Mouse (Mus musculus): Measurements from ENCODE around the gene Nat14. TPM values are rescaled to one million over a fixed set of nuclear protein-coding genes. Genes with fewer than 3 reads are reported as not detected.

Gene Nat14
- polyA plus RNA-seq, 1 experiment from 2014 or later: 49.4 TPM

DNA sequence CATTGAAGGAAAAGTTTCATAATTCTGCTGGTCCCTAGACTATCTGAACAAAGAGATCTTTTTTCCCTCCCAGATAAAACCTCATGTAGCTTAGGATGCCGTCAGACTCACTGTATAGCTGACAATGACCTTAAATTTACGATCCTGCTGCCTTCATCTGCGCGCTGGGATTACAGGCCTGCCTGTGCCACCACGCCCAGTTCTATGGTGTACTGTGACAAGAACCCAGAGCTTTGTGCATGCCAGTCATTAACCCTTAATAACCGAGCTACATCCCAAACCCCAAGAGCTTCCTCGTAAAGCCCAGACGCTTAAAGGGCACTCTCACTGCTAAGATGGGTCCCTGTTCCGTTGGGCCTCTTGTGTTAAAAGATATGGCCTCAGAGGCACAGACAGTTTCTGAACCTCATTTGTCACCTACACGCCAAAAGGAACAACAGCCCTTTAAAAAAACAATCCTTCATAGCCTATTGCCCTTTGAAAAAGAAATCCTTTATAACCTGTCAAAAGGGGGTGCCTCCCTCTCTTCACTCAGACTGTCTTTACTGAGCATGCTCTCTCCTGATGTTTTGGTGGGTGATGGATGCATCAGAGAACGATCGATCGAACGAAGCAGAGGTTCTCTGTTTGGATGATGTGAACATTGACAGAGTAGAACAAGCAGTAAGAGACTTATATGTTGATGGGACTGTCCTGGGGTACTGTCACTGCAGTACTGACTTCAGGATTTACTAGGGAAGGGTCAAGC, 6.0 kb upstream of the Nat14 start:
- peaks cover 16% of the 10 kb centered on the region for H3K4me1 ChIP-seq (ENCODE audit: control insufficient read depth, insufficient read depth, low read length)
- H3K27ac ChIP-seq (ENCODE audit: low read length): peak overlapping the region; percentile 97
- peak; percentile 58 for ATAC-seq
- WGBS: 9% methylated on average over 14 of the region's 14 CpGs
- peak overlapping the region; percentile 83 for H3K9ac ChIP-seq (ENCODE audit: low read depth, low read length)
- H3K4me3 ChIP-seq (ENCODE audit: low read depth, low read length): peak overlapping the region; percentile 56
- peak overlapping the region; percentile 58 for H3K4me2 ChIP-seq (ENCODE audit: low read length)
- peaks cover 12% of the 10 kb centered on the region for H3K36me3 ChIP-seq (ENCODE audit: control insufficient read depth, insufficient read depth, low read length)
- H3K9me3 ChIP-seq (replicated peaks; ENCODE audit: control insufficient read depth, low read length, poor library complexity, severe bottlenecking): no peaks in the 10 kb centered on the region
- H3K27me3 ChIP-seq (ENCODE audit: control insufficient read depth, insufficient read depth, low read depth, low read length): no peaks in the 10 kb centered on the region

GRCm38 (mm10) chr7:4917494-4917893, 4.3 kb upstream of the Nat14 start:
- H3K36me3 ChIP-seq (ENCODE audit: control insufficient read depth, insufficient read depth, low read length): peaks cover 14% of the 10 kb centered on the region
- WGBS: 100% methylated on average over 2 of the region's 2 CpGs
- no peak overlapping the region for H3K4me3 ChIP-seq (ENCODE audit: low read depth, low read length)
- no peak for ATAC-seq
- H3K4me1 ChIP-seq (ENCODE audit: control insufficient read depth, insufficient read depth, low read length): peaks cover 30% of the 10 kb centered on the region
- no peaks in the 10 kb centered on the region for H3K9me3 ChIP-seq (replicated peaks; ENCODE audit: control insufficient read depth, low read length, poor library complexity, severe bottlenecking)
- H3K9ac ChIP-seq (ENCODE audit: low read depth, low read length): no peak overlapping the region
- H3K27me3 ChIP-seq (ENCODE audit: control insufficient read depth, insufficient read depth, low read depth, low read length): no peaks in the 10 kb centered on the region
- H3K27ac ChIP-seq (ENCODE audit: low read length): peak overlapping the region; percentile 97; the same call in 1 of the 2 replicates
- H3K4me2 ChIP-seq (ENCODE audit: low read length): no peak overlapping the region

DNA sequence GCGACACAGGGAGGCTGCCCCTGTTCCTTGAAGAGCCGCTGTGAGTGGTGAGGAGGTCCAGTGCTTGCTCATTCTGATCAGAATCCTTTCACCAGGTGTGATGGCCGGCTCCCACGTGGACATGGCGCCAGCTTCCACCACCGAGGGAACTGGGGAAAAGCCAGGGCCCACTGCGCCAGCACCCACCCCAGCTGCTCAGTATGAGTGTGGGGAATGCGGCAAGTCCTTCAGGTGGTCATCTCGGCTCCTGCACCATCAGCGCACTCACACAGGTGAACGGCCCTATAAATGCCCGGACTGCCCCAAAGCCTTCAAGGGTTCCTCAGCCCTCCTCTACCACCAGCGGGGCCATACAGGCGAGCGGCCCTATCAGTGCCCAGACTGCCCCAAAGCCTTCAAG, 3.1 kb upstream of the Nat14 start:
- Histone ChIP-seq H3K4me1 (ENCODE audit: control insufficient read depth, insufficient read depth, low read length) (peaks cover 31% of the 10 kb centered on the region), H3K27me3 (ENCODE audit: control insufficient read depth, insufficient read depth, low read depth, low read length) (no peaks in the 10 kb centered on the region), H3K4me2 (ENCODE audit: low read length) (no peak overlapping the region), H3K27ac (ENCODE audit: low read length) (no peak overlapping the region), H3K36me3 (ENCODE audit: control insufficient read depth, insufficient read depth, low read length) (peaks cover 14% of the 10 kb centered on the region), H3K9me3 (replicated peaks; ENCODE audit: control insufficient read depth, low read length, poor library complexity, severe bottlenecking) (no peaks in the 10 kb centered on the region), H3K4me3 (ENCODE audit: low read depth, low read length) (no peak overlapping the region), H3K9ac (ENCODE audit: low read depth, low read length) (no peak overlapping the region)
- ATAC-seq: no peak
- 95% methylated on average over 15 of the region's 15 CpGs for WGBS

DNA sequence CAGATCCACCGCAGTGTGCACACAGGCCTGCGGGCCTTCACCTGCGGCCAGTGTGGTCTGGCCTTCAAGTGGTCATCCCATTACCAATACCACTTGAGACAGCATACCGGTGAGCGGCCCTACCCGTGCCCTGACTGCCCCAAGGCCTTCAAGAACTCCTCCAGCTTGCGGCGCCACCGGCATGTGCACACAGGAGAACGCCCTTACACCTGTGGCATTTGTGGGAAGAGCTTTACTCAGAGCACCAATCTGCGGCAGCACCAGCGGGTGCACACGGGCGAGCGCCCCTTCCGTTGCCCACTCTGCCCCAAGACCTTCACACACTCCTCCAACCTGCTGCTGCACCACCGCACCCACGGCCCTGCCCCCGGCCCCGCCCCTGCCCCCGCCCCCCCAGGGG, 2.7 kb upstream of the Nat14 start:
- H3K4me3 ChIP-seq (ENCODE audit: low read depth, low read length): no peak overlapping the region
- no peaks in the 10 kb centered on the region for H3K27me3 ChIP-seq (ENCODE audit: control insufficient read depth, insufficient read depth, low read depth, low read length)
- H3K27ac ChIP-seq (ENCODE audit: low read length): no peak overlapping the region
- peaks cover 35% of the 10 kb centered on the region for H3K4me1 ChIP-seq (ENCODE audit: control insufficient read depth, insufficient read depth, low read length)
- no peak for ATAC-seq
- peaks cover 14% of the 10 kb centered on the region for H3K36me3 ChIP-seq (ENCODE audit: control insufficient read depth, insufficient read depth, low read length)
- H3K4me2 ChIP-seq (ENCODE audit: low read length): no peak overlapping the region
- H3K9me3 ChIP-seq (replicated peaks; ENCODE audit: control insufficient read depth, low read length, poor library complexity, severe bottlenecking): no peaks in the 10 kb centered on the region
- H3K9ac ChIP-seq (ENCODE audit: low read depth, low read length): no peak overlapping the region
- WGBS: 86% methylated on average over 21 of the region's 21 CpGs

DNA sequence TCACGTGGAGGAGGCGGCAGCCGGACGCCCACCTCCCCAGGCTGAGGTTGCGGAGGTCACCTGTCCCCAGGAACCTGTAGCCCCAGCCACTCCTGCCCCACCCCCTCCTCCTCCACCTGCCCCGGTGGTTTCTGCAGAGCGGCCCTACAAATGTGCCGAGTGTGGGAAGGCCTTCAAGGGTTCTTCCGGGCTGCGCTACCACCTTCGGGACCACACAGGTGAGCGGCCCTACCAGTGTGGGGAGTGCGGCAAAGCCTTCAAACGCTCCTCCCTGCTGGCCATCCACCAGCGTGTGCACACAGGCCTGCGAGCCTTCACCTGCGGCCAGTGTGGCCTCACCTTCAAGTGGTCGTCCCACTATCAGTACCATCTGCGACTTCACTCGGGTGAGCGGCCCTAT, 1.9 kb upstream of the Nat14 start:
- WGBS: 90% methylated on average over 21 of the region's 21 CpGs
- no peak overlapping the region for H3K27ac ChIP-seq (ENCODE audit: low read length)

DNA sequence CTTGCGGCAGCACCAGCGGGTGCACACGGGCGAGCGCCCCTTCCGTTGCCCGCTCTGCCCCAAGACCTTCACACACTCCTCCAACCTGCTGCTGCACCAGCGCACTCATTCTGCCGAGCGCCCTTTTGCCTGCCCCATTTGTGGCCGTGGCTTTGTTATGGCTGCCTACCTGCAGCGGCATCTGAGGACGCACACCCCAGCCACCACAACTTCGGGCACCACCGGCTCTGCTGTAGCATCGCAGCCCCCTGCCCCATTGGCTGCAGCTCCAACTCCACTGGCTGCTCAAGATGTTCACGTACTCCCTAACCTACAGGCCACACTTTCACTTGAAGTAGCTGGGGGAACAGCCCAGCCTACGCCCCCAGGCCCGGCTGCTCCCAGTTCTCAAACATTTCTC, 1.3 kb upstream of the Nat14 start:
- H3K4me1 ChIP-seq (ENCODE audit: control insufficient read depth, insufficient read depth, low read length): peaks cover 49% of the 10 kb centered on the region

More for the DNA sequence above, 1.9 kb upstream of the Nat14 start:
- Histone ChIP-seq H3K27me3 (ENCODE audit: control insufficient read depth, insufficient read depth, low read depth, low read length) (no peaks in the 10 kb centered on the region), H3K4me3 (ENCODE audit: low read depth, low read length) (no peak overlapping the region), H3K36me3 (ENCODE audit: control insufficient read depth, insufficient read depth, low read length) (peaks cover 14% of the 10 kb centered on the region), H3K9me3 (replicated peaks; ENCODE audit: control insufficient read depth, low read length, poor library complexity, severe bottlenecking) (no peaks in the 10 kb centered on the region), H3K9ac (ENCODE audit: low read depth, low read length) (no peak overlapping the region), H3K4me2 (ENCODE audit: low read length) (no peak overlapping the region), H3K4me1 (ENCODE audit: control insufficient read depth, insufficient read depth, low read length) (peaks cover 44% of the 10 kb centered on the region)
- no peak for ATAC-seq

GRCm38 (mm10) chr7:4920976-4921823, 628 bp upstream of the Nat14 start:
- Histone ChIP-seq H3K27ac (ENCODE audit: low read length) (peak overlapping the region; percentile 99), H3K9me3 (replicated peaks; ENCODE audit: control insufficient read depth, low read length, poor library complexity, severe bottlenecking) (no peaks in the 10 kb centered on the region), H3K36me3 (ENCODE audit: control insufficient read depth, insufficient read depth, low read length) (peaks cover 14% of the 10 kb centered on the region), H3K27me3 (ENCODE audit: control insufficient read depth, insufficient read depth, low read depth, low read length) (no peaks in the 10 kb centered on the region), H3K4me3 (ENCODE audit: low read depth, low read length) (no peak overlapping the region), H3K4me2 (ENCODE audit: low read length) (peak overlapping the region; percentile 92; the same call in 1 of the 2 replicates), H3K9ac (ENCODE audit: low read depth, low read length) (peak overlapping the region; percentile 85), H3K4me1 (ENCODE audit: control insufficient read depth, insufficient read depth, low read length) (peaks cover 51% of the 10 kb centered on the region)
- no peak for ATAC-seq
- 56% methylated on average over 23 of the region's 23 CpGs for WGBS

More for the DNA sequence above, 1.3 kb upstream of the Nat14 start:
- Histone ChIP-seq H3K9ac (ENCODE audit: low read depth, low read length) (peak overlapping the region; percentile 31; the same call in 1 of the 2 replicates), H3K36me3 (ENCODE audit: control insufficient read depth, insufficient read depth, low read length) (peaks cover 14% of the 10 kb centered on the region), H3K9me3 (replicated peaks; ENCODE audit: control insufficient read depth, low read length, poor library complexity, severe bottlenecking) (no peaks in the 10 kb centered on the region), H3K27me3 (ENCODE audit: control insufficient read depth, insufficient read depth, low read depth, low read length) (no peaks in the 10 kb centered on the region), H3K4me3 (ENCODE audit: low read depth, low read length) (no peak overlapping the region), H3K4me2 (ENCODE audit: low read length) (no peak overlapping the region), H3K27ac (ENCODE audit: low read length) (peak overlapping the region; percentile 99)
- no peak for ATAC-seq
- 91% methylated on average over 19 of the region's 19 CpGs for WGBS

DNA sequence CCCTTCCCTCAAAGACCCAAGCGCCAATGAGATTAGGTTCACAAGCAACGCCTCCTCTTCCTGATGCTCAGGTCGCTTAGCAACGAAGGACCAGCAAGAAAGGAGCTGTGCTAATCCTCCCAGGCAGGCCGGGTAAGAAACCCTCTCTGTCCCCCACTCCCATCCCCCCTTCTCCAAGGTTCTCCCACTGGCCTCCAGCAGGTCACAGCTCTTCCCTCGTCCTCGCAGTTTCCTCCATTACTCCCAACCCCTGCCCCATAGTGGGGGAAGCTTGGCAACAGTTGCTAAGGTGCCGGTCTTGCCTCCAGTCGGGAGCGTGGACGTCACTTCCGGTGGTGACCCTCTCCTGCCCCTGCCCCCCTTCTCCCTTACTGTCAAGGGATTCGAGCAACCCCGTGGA, 680 bp downstream of the Nat14 start:
- H3K4me1 ChIP-seq (ENCODE audit: control insufficient read depth, insufficient read depth, low read length): peaks cover 38% of the 10 kb centered on the region
- no peaks in the 10 kb centered on the region for H3K27me3 ChIP-seq (ENCODE audit: control insufficient read depth, insufficient read depth, low read depth, low read length)
- peak overlapping the region; percentile 92 for H3K4me2 ChIP-seq (ENCODE audit: low read length)
- H3K36me3 ChIP-seq (ENCODE audit: control insufficient read depth, insufficient read depth, low read length): peaks cover 14% of the 10 kb centered on the region
- peak overlapping the region; percentile 85 for H3K9ac ChIP-seq (ENCODE audit: low read depth, low read length)
- WGBS: 0% methylated on average over 14 of the region's 14 CpGs
- H3K9me3 ChIP-seq (replicated peaks; ENCODE audit: control insufficient read depth, low read length, poor library complexity, severe bottlenecking): no peaks in the 10 kb centered on the region
- peak overlapping the region; percentile 41 for H3K4me3 ChIP-seq (ENCODE audit: low read depth, low read length)
- ATAC-seq: peak; percentile 86
- H3K27ac ChIP-seq (ENCODE audit: low read length): peak overlapping the region; percentile 99
